Mouse (Mus musculus): Measurements from ENCODE around the gene Myl9. TPM values are rescaled to one million over a fixed set of nuclear protein-coding genes. Genes with fewer than 3 reads are reported as not detected.
A peak's percentile ranks its signal among the peaks of the same experiment; 100 is the strongest.

Myl9 gene
- total RNA-seq, 2 experiments from 2014 or later: 56.2 to 67.3 TPM

GRCm38 (mm10) chr2:156764022-156764421 lies 11.2 kb upstream of the Myl9 start:
- DNase-seq: no peak

DNA sequence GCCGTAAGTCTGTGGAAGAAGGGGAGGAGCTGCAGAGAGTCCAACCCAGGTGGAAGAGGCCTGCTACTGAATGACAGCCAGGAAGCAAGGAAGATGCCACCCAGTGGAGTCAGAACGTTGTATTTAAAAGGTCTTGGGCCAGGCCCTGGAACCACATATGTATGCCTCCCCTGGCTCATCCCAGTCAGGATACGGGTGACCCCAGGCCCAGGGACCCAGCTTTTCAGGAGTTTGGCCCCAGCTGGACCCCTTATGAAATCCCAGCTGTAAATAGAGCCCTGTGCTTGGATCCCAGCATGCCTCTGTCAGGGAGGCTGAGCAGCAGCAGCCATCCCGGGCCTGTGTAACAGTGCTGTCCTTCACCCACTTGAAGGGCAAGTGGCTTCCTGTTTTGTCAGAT lies 10.5 kb upstream of the Myl9 start:
- no peak for DNase-seq

GRCm38 (mm10) chr2:156765593-156765992 lies 9.6 kb upstream of the Myl9 start:
- no peak for DNase-seq

DNA sequence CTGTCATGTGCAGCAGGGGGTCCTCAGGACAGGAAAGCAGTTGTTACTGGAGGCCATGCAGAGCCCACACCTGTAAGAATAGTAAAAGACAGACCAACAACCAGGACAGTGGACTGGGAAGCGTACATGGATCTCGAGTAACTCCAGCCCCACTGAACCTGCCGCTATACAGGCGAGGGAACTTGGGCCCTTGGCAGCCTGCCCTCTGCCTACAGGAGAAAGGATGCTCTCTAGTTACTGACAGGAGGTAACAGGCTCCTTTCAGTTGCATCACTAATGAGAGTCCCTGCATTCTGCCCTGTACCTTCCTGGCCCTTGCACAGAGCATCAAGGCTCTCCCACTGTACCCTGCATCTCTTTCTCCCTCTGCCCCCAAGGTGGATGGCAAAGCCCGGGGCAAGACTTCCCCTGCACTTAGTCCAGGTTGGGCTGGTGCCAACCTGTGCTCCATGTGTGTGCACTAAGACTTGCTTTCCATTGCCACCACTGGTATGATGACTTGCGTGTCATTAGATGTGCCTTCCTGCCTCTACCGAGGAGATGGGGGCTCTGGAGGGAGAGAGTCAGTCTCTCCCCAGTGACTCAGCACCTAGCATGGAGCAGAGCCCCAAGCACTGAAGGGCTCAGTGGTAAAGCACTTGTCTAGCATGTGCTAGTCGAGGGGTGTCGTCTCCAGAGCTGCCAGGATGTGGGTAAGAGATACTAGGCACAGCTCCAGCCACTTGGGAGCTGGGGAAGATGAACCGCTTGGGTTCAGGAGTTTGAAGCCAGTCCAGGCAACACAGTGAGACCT lies 8.8 kb upstream of the Myl9 start:
- no peak for DNase-seq

- DNase-seq: no peak
These were observed 8.1 kb upstream of the Myl9 start for GRCm38 (mm10) chr2:156767108-156767507.

GRCm38 (mm10) chr2:156769274-156769673 lies 5.9 kb upstream of the Myl9 start:
- no peak for DNase-seq

GRCm38 (mm10) chr2:156773470-156773869 lies 1.8 kb upstream of the Myl9 start:
- no peak for DNase-seq

- no peak for DNase-seq
These were observed 1.0 kb upstream of the Myl9 start for GRCm38 (mm10) chr2:156774035-156774737.

DNA sequence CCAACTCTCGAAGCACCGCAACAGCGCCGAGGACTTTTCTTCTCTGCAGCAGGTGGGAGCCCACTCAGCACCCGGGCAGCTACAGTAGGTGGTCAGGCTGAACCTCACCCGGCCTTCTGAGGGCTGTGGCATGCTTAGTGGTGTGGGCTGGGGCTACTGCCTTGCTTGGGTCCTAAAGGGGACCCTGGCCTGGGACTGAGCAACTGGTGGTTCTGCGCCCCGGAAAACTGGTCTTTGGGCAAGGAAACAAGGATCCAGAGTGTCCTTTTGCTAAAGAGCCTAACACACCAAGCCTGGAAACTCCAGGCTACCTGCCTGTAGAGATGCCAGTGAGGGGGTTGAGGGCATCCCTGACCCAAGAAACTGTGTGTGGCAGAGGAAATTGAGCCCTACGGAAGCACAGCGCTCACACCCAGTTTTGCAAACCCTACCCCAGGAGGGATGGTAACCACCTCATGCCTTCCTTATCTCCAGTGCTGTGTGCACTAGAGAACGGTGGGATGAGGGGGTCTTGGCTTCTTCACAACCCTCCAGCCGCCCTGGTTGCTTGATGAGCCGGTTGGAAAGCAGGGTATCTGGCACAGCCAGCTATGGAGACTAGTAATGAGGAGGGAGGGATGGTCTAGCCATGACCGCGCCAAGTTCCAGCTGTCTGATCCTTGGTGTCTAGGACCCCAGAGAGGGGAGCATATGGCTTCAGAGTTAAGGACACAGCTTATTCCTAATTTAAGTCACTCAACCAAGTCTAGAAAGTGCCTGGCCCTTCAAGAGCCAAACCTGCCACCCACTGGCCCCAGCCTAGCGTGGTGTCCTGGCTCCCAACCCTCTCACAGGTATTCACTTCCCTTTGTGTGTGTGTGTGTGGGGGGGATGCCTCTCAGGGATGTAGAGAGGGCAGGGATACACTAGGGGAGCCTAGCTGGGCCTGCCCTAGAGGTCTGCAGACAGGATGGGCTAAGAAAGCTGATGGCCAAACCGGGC lies 525 bp downstream of the Myl9 start:
- no peak for DNase-seq

DNA sequence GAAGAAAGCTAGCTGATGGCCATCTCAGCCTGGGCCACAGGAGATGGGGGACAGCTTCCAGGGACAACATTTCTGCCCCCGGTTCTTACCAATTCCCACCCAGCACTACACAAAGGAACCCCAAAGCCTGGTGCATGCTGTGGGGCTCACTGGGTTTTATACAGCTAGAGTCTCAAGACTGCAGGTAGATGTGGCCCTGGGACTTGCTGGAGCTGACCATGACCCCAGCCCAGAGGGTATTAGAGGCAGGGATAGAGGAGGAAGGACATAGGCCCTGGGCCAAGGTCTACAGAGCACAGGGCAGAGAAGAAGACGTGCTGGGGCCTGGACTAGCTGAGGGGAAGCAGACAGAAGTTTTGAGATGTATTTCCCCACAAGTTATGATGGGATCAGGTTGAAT lies 1.7 kb downstream of the Myl9 start:
- no peak for DNase-seq

GRCm38 (mm10) chr2:156777326-156778004 lies 2.2 kb downstream of the Myl9 start:
- DNase-seq: no peak

DNA sequence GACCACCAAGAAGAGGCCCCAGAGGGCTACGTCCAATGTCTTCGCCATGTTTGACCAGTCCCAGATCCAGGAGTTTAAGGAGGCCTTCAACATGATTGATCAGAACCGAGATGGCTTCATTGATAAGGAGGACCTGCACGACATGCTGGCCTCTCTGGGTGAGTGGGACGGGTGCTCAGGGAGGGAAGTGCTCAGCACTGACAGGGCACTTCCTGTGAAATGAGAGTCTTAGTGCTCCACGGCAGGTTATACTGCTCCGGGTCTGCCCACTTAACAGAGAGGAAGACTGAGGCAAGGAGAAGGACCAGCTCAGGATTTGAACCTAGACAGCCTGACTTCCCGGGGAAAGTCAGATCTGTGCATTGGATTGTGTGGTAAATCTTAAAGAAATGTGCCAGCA lies 3.4 kb downstream of the Myl9 start:
- no peak for DNase-seq

DNA sequence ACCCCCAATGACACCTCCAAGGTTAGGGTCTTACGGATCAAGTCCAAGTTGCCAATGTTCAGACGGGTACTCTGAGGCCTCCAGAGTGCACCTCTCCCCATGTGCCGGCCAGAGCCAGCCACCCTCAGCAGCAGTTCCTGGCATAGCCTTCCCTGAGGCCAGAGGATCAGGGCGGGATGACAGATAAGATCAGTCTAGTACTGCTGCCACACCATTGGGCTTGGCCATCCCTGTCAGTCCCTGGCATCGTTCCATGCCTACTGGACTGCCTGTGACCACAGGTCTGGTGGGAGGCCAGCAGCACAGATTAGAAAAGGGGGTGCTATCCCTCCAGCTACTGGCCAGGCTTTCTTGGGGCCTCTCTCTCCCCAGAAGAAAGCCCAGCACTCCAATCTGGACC lies 3.8 kb downstream of the Myl9 start:
- peak; percentile 58 to 61 for DNase-seq

DNA sequence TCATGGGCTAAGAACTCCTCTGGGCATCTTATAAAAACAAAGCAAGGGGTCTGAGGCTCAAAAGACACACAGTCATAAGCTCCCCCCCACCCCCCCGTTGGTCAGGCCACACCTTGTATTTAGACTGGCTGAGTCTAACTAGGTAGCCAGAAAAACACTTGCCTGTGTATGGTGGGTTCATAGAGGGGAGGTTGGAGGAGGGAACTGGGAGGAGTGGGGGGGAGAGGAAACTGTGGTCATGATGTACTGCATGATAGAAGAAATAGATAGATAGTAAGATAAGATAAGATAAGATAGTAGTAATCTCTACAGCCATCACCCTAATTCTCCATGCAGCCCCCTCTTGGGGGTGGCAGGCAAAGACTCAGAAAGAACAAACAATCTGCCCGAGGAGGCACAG lies 4.3 kb downstream of the Myl9 start:
- DNase-seq: no peak

DNA sequence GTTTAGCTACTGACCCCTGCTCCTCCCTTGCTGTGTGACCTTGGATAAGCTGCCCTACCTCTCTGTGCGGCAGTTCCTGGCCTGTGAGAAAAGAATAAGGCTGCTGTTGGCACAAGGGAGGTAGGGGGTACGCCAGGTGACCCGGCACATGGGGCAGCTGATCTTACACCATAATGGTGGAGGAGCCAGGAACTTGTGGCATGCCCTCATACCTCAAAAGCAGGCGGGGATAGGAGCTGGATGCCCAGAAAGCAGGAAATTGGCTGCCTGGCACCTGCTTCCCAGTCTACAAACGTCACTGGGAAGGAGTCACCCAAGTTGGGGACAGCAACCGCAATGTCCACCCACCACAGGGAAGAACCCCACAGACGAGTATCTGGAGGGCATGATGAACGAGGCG lies 4.9 kb downstream of the Myl9 start:
- no peak for DNase-seq

- DNase-seq: no peak
These were observed 5.5 kb downstream of the Myl9 start for GRCm38 (mm10) chr2:156780752-156781151.

DNA sequence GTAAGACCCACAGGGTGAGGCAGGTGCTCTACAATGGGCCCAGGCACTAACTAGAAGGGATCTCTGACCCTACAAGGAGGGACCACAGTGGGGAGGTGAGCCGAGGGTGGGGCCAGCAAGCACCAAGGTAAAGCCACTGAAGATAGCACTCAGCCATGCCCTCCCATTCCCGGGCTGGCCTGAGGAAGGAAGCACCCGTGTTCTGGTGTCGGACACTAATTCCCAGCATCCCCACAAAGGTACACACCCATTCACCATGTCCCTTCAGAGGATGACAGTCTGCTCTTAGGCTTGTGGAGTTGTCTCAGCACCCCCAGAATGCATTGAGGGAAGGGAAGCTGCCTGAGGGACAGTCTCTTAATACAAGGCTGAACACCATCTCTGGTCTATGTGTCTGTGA lies 6.1 kb downstream of the Myl9 start:
- no peak for DNase-seq

- DNase-seq: no peak
These were observed 6.7 kb downstream of the Myl9 start for GRCm38 (mm10) chr2:156781836-156782480.

DNA sequence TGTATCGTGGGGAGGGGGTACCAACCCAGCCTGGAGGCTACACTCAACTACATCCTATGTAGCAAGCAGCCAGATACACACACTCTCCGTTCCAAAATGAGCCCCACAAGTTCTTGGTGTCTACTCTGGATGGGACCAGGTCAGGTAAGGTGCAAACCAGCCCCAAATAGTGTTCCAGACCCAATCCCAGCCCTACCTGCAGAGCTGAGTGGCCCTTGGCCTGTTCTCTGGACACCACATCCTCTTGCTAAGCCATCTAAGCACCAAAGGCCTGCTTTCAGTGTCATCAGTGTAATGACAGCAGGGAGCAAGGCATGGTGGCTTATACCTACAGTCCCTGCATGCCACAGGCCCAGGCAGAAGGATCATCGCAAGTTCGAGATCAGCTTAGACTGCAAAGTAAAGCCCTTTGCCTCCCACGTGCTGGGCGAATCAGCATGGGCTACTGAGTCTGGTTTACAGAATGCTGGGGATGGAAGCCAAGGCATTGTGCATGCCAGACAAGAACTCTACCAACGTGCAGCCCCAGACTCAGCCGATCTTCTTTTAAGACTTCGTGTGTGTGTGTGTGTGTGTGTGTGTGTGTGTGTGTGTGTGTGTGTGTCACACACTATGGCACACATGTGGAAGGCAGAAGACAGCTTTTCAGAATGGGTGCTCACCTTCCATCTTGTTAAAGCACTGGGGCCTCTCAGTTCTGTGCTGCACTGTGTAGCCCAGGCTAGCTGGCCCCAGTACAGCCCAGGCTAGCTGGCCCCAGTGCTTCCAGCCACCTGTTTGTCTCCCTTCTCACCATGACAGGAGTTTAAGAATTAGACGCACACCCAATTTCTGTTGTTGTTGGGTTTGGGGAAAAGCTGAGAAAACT lies 7.5 kb downstream of the Myl9 start:
- DNase-seq: no peak

GRCm38 (mm10) chr2:156783349-156783728 lies 8.1 kb downstream of the Myl9 start:
- peak; percentile 67 to 68 for DNase-seq
